Mouse (Mus musculus) small intestine, adult 2 months (tissue): ENCODE measurements around the gene Atxn7.

Experiments used
- CTCF ChIP-seq: fragments of 200-500 bp; IDR thresholded peaks from 2 replicates; pipeline ENCODE4 v1.5.1; 2012; ENCODE audit warnings: low read depth, mild to moderate bottlenecking, control low read depth, inconsistent platforms, low read length, moderate library complexity, mixed read lengths; ENCODE audit not compliant: insufficient replicate concordance, insufficient read length; ENCODE audit errors: extremely low read depth
- POLR2A ChIP-seq: fragments of 200-500 bp; IDR thresholded peaks from 2 replicates; pipeline ENCODE4 v1.6.1; 2012; ENCODE audit warnings: low read depth, mild to moderate bottlenecking, control low read depth, inconsistent platforms, low read length, moderate library complexity

DNA sequence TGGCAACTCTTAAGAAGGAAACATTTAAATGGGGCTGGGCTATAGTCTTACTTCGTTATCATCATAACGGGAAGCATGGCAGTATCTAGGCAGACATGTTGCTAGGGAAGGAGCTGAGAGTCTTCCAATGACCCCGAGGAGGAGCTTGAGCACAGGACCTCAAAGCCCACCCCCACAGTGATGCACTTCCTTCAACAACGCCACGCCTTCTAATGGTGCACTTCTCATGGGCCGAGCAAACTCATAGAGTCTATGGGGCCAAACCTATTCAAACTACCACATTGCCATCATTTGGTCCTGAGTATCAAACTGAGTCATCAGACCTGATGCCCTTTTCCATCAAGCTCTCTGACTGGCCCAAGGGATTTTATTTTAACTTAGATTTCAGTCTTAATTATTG is 129.3 kb downstream of the Atxn7 start:
- TF ChIP-seq CTCF (no peak), POLR2A (no peak)
